Mouse (Mus musculus) spleen, postnatal 4 days (tissue): ENCODE results near the gene Zfp90.
"Not testable (repeated sequence)": the region's sequence is repeated elsewhere in the genome, so short reads cannot be mapped to it uniquely, and the experiment has no call there.

ENCODE experiments used
- DNase-seq, 2 experiments: peaks; one replicate each; pipeline ENCODE4 v3.0.0; 2022; ENCODE audit warnings: low spot score in 2 of 2

Gene Zfp90

DNA sequence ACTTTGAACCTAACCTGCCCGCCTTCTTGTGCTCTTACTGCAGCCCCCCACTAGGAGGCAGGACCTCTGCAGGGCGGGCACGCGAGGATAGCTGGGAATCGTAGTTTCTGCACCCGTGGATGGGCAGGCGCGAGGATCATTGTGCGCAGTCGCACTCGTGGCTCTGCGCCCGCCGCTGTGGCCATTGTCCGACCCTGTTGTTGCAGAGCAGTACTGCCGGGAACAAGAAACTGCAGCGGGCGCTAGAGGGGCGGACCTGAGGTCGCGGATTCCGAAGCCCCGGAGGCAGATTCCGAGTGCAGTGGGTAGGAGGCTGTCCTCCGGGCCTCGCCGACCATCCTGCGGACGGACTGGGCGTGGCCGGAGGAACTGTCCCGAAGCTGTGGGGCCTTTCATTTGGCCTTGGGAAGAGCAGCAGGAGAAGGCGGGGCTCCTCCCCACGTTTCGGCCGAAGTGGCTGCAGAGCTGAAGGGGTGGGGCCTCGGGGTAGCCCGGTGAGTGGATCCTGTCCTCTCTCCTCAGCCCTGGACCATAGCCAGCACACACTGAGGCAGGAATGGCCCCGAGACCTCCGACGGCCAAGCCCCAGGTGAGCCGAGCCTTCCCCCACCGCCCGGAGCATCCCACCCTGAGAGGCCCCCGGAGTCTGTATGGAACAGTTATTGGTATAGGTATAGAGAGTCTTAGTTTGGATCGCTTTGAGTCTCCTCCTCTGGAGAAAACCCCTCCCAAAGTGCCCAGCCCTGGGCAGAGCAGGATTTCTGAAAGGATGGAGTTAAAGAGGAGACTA is at the start of gene Zfp90:
Gene Zfp90 (plus strand): TSS at position 146 of the 790 bp plus-strand sequence.
- DNase-seq = peak; percentile 89 to 93

DNA sequence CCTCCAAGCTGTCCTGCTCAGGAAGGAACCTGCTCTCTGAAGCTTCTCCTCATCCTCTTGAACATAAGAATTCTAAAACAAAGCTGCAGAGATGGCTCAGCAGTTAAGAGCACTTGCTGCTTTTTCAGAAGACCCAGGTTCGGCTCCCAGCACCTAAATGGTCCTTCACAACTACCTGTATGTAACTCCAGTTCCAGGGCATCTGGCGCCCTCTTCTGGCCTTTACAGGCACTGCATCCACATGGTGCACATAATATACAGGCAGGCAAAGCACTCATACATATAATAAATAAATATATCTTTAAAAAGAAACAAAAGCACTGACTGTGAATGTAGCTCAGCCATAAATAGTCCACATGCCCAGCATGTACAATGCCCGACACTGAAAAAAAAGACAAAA is 46.6 kb upstream of the Zfp90 start:
- no peak for DNase-seq

DNA sequence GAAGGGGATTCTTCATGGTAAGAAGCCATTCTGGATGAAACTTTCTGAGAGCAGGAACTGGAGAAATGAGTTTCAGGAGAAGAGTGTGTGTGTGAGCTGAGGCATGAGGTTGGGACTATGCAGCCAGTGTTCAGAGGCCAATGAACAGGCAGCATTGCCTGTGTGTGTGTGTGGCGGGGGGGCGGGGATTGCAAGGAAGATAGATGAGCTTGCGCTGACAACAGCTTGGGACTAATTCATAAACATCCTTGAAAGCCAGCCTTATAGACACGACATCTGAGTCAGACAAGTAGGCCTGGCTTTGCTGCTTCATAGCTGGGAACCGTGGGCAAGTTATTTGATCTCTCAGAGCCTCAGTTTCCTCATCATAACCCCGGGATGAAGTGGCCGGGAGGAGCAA is 46.1 kb upstream of the Zfp90 start:
- no peak for DNase-seq

DNA sequence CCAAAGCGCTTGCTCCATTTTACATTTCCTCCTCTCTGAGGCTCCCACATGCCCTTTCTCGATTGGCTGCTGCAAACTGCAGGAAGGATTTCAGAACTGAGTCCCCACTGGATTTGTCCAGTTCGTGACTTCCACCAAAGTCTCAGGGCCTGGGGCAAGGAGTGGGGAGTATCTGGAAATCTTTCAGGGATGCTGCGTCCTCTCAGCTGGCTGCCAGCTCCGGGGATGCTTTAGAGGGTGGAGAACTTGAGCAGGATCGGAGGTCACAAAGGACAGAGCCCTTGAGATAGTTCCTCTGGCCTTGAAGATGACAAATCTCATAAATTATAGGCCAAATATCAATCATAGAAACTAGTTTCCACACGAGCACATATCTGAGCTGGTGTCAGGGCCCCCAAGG is 39.2 kb upstream of the Zfp90 start:
- DNase-seq = no peak

DNA sequence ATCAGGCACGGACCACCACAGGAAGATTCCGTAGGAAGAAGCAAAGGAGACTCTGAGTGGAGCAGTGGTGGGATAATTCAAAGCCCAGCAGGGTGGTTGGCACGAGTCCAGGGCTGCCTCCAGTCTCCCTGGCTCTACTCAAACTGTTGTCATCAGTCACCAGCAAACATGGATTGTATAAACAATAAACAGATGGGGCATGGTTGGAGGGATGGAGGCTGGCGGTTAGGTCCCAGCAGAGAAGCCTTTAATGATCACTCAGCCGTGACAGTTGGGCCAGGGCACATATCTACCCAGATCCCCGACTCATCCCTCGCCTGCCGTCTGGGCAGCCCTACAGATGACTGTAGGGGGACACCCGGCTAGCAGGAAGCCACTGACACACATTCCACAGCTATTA is 38.3 kb upstream of the Zfp90 start:
- DNase-seq = no peak

DNA sequence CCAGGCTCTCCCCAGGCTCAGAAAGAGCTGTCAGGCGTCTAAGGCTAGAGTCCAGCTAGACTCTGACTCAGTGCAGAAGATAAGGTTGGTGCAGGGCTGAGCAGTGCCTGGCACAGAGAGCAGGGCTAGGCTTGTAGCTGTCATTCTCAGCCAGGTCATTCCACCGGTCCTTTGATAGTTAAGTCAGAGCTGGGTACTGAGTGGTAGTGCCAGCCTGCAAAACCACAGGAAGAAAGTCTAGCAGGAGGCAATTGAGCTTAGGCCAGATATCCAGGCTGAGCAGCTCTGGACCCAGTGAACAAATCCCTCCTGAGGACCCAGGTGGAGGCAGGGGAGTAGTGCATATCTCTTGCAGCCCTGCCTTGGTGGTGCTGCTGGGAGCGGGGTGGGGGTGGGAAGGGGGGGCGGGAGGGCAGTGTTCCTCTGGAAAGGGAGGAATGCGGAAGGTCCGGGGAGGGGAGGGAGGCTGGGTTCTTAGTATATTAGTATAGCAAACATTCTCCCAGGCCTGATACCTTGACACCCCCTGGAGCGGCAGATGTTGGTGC is 36.6 kb upstream of the Zfp90 start:
- no peak for DNase-seq

DNA sequence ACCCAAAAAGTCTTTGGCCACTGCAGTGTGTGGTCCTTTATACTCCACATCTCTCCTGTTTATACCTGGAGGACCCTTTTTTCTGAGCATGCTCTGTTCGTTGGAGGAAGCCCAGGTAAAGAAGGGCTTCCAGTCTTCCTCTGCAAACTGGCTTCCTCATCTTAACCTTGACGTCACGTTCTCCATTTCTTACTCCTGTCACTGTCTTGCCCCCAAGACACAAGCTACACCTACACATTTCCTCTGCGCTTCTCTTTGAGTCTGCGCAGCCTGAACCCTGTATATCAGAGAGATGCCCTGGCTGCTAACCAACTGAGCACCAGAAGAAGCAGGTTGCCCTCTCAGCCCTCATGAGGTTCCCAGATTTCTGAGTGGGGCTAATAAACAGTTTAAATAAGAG is 35.8 kb upstream of the Zfp90 start:
- DNase-seq = no peak

DNA sequence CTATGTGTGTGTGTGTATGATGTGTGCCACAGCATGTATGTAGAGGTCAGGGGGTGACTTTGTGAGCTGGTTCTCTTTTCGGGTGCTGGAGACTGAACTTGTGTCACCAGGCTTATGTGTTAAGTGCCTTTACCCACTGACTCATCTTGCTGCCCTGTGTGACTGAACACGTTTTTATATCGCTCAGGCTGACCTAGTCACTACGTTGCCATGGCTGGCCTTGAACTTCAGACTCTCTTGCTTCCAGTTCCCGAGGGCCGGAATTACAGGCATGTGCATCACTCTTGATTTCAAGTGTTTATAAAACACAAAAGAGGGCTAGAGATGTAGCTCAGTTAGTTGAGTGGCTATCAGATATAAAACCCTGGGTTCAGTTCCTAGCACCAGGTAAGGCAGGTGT is 34.1 kb upstream of the Zfp90 start:
- no peak for DNase-seq

DNA sequence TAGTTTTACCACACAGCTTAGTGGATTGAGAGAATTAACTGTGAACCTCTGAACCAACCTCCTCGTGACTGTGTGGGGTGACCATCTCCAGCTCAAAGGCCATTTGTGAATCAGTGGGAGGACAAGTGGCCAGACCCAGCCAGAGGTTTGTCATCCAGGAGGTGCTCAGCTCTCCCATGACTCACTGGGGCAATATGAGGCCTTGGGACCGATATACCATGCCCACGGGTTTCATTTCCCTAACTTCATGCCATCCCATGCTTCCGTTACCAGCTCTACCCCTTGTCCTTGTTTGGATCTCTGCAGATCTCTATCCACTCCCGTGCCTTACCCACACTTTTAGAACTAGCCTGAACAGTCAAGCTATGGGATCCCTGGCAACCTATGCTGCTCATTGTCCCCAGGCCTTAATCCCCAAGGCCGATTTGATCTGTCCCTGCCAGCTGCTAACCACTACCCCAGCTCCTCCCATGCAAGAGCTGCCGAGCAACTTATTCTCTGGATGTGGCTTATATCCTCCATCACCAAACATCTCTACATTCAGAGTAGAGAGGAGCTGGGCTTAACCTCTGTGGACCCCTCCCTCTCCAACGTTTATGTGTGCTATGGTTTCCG is 27.2 kb upstream of the Zfp90 start:
- DNase-seq = no peak

DNA sequence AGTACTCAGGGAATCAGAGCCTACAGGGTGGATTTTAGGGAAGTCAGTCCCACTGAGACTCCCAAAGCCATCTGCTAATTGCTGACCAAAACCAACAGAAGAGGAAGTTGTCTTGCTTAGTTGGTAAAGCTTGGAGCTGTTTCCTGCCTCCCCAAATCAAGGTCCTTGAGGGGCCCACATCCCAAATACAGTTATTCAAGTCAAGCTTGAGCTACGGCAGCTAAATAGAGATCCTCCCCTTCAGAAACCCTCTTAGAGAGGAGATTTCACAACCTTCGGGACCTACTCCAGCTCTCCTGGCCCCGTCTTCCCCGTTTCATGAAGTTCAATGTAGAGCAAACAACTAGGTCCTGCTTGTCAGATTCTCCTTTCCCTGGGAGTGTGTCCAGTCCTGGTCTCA is 20.6 kb upstream of the Zfp90 start:
- DNase-seq = no peak

DNA sequence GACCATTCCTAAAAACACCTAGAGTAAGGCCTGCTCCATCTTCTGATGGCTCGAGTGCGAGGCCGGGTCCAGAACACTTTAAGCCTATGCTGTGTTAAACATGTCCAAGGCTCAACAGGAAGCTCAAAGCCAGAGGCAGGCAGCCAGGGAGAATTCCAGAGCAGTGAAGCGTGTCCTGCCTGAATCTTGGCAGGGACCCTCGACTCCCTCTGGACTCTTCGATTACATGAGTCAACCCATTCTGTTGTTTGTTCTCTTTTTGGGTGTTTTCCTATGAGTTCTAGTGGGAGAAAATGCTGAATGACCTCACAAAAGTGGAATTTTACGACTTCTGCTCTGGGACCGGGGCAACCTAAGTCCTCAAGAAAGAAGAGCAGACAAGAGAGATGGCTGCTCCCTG is 15.4 kb upstream of the Zfp90 start:
- DNase-seq = no peak

DNA sequence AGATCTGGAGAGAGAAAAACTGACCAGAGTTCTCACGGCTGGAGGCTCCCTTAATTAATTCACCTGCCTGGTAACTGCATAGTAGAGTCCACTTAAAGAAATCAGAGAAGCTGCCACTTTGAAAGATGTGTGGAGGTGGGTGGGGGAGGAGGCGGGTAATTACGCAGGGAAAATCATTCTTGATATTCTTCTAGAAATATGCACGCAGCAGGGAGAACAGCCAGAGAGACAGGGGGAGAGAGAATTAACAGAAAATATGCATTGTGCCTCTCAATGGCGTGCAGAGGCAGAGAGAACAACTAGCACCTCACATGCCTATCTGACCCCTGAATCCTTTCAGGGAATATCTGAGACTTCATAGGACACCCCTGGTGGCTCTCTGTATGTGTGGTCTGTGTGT is 14.9 kb upstream of the Zfp90 start:
- DNase-seq = no peak

DNA sequence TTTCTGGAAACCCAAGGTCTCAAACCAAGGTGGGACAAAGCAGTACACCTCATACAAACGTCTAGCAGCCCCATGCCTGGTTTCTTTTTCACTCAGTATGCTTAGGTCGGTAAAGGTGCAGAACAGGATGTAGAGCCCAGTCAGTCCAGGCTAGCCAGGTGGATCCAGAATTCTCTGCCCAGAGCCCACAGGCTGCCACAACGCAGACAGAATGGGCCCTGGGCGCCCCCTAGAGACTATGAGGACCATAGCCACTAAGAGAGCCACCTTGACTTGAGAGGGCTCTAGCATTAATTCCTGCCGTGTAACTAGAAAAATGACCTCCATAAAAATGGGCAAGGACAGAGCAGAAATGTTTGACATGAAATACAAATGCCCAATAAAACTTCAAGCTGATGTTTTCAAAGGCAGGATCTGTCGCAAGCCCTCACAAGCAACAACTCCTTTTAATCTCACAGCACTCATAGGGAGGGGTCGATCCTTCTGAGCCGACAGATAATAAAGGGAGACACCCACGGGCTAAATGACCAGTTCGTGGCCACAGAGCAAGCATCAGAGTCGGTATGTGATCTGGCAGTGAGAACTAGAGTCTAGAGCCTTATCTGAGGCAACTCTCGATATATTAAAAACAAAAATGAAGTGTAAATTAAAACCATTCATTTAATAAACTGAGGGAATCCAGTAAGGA is 11.7 kb upstream of the Zfp90 start:
- DNase-seq = peak; percentile 50 to 78

DNA sequence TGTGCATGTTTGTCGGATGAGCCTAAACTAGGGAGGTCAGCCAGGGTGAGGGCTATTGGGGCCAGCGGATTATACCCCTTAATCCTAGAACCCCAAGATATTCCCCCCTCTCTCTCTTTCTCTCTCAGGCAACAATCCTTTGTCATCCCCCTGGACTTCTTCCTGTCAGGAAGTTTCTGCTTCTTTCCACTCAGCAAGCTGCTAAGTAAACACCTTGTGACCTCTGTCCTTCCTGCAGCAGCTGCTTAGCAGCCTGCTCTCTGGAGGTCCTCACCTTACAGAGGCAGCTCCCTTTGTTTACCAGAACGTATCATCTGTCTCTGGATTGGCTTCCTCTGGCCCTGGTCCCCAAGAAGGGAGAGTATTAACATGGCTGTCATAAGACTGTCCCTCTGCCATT is 10.3 kb upstream of the Zfp90 start:
- no peak for DNase-seq

DNA sequence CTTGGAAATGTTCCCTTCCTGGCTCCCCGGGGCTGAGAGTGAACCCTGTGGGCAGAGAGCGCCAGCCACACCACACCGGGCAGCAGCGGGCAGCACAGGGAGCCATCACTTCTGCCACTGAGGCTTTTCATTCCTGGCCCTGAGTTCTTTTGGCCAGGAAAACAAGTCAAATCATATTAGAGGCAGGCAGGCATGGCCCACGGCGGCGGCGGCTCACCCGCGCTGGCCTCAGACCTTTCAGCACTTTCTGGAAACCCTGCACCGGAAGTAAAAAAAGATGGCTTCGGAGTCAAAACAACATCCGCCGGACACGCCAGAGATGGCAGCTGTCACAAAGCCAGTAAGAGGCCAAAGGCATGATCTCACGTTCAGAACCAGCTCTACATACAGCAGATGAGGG is 9.3 kb upstream of the Zfp90 start:
- no peak for DNase-seq

DNA sequence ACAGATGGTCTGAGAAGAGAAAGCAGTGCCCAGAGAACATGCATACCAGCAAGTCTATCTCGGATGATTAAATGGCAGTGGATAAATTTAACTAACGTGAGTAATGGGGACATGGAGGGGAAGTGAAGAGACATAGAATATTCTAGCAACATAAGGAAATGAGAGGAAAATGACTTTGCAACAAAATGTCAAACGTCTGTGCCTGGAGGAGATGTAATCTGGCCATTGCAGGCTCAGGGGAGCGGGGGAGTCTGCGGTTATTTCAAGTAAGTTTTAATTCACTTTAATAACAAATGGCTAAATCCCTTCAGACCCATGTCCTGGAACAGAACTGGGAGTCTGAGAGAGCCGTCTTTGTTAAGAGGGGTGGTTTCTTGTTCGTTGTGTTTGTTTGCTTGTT is 5.1 kb upstream of the Zfp90 start:
- DNase-seq = no peak

DNA sequence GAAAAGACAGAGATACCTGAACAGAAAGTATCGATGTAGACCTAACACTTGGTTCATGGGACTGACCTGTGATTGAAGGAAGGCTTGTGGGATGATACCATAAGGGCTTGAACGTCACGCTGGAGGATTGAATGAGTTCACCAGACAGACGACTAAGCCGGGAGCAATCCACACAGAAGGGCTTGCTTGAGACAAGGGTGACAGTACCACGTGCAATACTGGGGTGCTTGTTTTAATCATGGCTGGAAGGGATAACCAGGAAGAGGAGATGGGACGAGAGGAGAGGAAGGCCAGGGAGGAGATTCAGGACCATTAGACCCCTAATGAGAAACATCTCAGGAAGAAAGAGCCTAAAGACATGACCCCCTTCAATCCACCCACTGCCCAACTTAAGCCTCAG is 4.6 kb upstream of the Zfp90 start:
- DNase-seq = no peak

DNA sequence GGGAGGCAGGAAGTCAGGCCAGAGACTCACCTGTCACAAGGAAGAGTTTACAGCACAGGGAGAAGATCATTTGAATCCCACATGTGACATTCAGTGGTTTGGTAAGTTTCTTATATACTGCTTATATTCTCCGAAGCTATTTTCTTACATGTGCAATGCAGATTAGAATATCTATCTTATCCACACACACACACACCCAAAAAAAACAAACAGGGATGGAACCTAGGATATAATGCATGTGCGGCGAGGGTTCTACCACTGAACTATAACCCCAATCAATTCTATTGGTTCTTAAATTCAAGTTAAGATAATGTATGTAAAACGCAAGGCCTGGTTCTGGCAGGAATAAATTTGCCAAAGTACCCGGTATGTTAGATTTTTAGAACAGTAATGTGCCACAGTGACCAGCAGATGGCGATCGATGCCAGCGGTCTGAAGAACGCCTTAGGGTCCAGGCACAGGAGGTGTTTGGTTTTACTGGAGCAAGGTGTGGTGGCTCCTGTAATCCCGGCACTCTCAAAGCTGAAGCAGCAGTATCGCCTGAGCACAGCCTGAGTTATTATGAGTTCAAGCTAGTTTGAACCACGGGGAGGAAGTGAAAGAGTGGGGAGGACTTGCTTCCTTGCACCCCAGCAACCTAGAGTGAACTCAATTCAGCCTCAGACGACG is 3.2 kb upstream of the Zfp90 start:
- peak; percentile 69 to 83 for DNase-seq

DNA sequence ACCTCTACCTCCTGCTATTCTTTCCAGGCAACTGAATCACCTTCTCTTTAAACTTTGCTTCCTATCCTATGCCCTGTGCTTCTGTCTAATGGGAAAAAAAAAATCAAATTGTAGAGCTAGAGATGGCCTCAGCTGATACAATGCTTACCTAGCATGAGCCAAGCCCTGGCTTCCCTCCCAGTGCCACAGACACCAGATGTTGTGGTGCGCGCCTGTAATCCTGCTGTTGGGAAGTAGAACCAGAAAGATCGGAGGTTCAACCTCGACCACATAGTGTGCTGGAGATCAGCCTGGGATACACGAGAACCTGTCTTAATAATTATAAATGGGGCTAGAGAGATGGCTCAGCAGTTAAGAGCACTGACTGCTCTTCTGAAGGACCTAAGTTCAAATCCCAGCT is 2.6 kb downstream of the Zfp90 start:
- no peak for DNase-seq

DNA sequence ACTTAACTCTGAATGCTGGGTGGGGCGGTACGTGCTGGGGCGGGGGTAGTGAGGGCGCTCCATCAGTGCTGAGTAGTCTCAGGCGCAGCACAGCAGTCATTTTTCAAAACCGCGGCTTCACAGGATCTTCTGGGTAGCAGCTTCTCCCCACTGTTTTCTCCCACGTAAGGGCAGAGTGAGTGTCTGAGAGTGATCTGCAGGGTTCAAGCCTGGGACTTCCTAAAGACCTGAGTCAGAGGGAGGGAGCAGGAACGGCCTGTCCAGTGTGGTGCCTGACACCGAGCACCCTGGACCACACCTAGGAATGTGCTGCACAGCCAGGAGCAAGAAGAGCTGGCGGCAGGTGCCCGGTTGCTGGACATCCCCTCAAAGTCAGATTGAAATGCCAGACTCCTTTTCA is 16.0 kb downstream of the Zfp90 start:
- DNase-seq = no peak

DNA sequence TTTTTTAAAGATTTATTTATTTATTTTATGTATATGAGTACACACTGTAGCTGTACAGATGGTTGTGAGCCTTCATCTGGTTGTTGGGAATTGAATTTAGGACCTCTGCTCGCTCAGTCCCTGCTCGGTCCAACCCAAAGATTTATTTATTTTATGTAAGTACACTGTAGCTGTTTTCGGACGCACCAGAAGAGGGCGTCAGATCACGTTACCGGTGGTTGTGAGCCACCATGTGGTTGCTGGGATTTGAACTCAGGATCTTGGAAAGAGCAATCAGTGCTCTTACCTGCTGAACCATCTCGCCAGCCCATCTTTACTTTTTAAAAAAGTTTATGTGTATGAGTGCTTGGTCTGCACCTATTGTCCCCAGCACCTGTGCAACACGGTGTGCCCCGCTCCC is 16.8 kb downstream of the Zfp90 start:
- not testable (repeated sequence) for DNase-seq

DNA sequence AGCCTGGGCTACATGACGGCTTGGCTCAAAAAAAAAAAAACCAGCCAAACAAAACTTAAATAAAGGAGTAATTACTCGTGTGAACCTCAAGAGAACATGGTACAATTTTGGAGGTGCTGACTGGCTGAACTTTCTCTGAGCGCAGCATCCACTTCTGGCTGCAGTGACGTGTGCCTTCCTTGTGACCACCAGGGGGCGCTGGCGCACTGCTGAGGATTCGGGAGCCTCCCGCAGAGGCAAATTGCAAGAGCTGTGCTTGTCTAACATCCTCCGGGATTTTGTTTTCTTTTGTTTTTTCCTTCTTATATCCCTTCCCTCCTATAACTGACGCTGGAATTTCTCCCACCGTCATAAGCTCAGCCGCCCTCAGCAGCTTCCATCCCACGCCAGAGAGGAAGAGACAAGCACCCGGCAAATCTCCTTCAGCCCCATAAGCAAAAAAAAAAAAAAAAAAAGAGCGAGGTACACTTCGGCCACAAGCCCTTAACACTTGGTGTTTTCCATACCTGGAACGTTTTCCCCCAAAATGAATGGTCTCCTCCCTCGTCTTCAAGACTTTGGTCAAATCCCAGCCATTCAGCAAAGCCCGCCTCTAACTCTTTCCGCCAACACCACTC is 17.9 kb downstream of the Zfp90 start:
- peak; percentile 76 to 93 for DNase-seq
